In genomic region chr1:52113666-52114069, GRCm38 (mm10) we compare ENCODE assay signal across 8 mouse cellular contexts. TPM values are rescaled to one million over a fixed set of nuclear protein-coding genes. Genes with fewer than 3 reads are reported as not detected.
A peak's percentile ranks its signal among the peaks of the same experiment; 100 is the strongest.
DNase-seq lines count a peak whose midpoint lies in the region; ATAC-seq and TF ChIP-seq lines count a peak whose summit lies in the region.

No protein-coding gene starts in this region.

- peak overlapping the region; percentile 52 for H3K4me3 ChIP-seq in hindbrain, embryonic 10.5 days
- peak overlapping the region; percentile 37 for H3K4me3 ChIP-seq in lung, postnatal 0 days (ENCODE audit: low read depth, low read length)

- H3K9ac ChIP-seq in lung, postnatal 0 days (replicated peaks; ENCODE audit: low read depth): peak overlapping the region; percentile 48

- H3K27me3 ChIP-seq in hindbrain, embryonic 10.5 days (ENCODE audit: insufficient read depth, poor library complexity, severe bottlenecking): no peaks in the 10 kb centered on the region
- no peaks in the 10 kb centered on the region for H3K27me3 ChIP-seq in lung, postnatal 0 days (replicated peaks; ENCODE audit: insufficient read depth, low read length)

- peak; percentile 97 for ATAC-seq in frontal cortex, adult (ENCODE audit: low TSS enrichment)
- peak; percentile 98 for ATAC-seq in lung, postnatal 0 days

- peak; percentile 99 for TF ChIP-seq CTCF in lung, postnatal 0 days (IDR thresholded peaks at IDR 0.05)

- H3K27ac ChIP-seq in hindbrain, embryonic 10.5 days: peak overlapping the region; percentile 89
- peak overlapping the region; percentile 82 for H3K27ac ChIP-seq in lung, postnatal 0 days (ENCODE audit: low read length)

- peak overlapping the region; percentile 59 for H3K4me2 ChIP-seq in lung, postnatal 0 days (replicated peaks; ENCODE audit: low read depth, low read length)

- H3K4me1 ChIP-seq in hindbrain, embryonic 10.5 days (replicated peaks): peaks cover 8% of the 10 kb centered on the region
- peaks cover 6% of the 10 kb centered on the region; the same call in 1 of the 2 replicates for H3K4me1 ChIP-seq in lung, postnatal 0 days (ENCODE audit: insufficient read depth, low read depth, low read length)

- TF ChIP-seq EP300 in lung, postnatal 0 days (IDR thresholded peaks at IDR 0.05): peak; percentile 86; the same call in 1 of the 2 replicates

- peak; percentile 92 for DNase-seq in MEL-GATA-1-ER (ENCODE audit: extremely low read depth, low read depth)
- DNase-seq in cerebellum, adult 8-10 months: peak; percentile 98
- DNase-seq in hindbrain, embryonic 10.5 days (ENCODE audit: low spot score): peak; percentile 99
- peak; percentile 98 for DNase-seq in layer of hippocampus, adult 9-11 months
- DNase-seq in lung, postnatal 0 days (ENCODE audit: low spot score): peak; percentile 98
- DNase-seq in ovary, postnatal 14 days (ENCODE audit: low spot score): peak; percentile 99
- peak; percentile 99 for DNase-seq in thymus, postnatal 14 days

- H3K36me3 ChIP-seq in hindbrain, embryonic 10.5 days: no peaks in the 10 kb centered on the region
- H3K36me3 ChIP-seq in lung, postnatal 0 days (ENCODE audit: insufficient read depth, low read length): no peaks in the 10 kb centered on the region

- WGBS in hindbrain, embryonic 10.5 days: under 1% methylated on average over 32 of the region's 32 CpGs
- WGBS in lung, postnatal 0 days: under 1% methylated on average over 32 of the region's 32 CpGs

- no peaks in the 10 kb centered on the region for H3K9me3 ChIP-seq in hindbrain, embryonic 10.5 days
- no peaks in the 10 kb centered on the region for H3K9me3 ChIP-seq in lung, postnatal 0 days (ENCODE audit: low read length)

RNA-seq across cellular contexts. Expression of gene Stat1, which starts 5.6 kb away (rescaled TPM):
- 11.1 and 13.6 TPM in 2 replicates for polyA plus RNA-seq in hindbrain, embryonic 10.5 days (2016; fragmentation: Nextera tagmentation; extraction: Ambion mirVana)
- polyA plus RNA-seq in lung, postnatal 0 days (2015; fragmentation: Nextera tagmentation; extraction: Ambion mirVana): 36.3 and 39.3 TPM in 2 replicates

Comparison
In these comparisons a context has a peak if more than half of its experiments do, and no peak if none do; other contexts are left out.
1. Peak in every context shown above with its lines: DNase-seq, ATAC-seq, H3K4me3 ChIP-seq and H3K27ac ChIP-seq.